Mouse (Mus musculus) macrophage (primary cell): ENCODE results near the gene Olfr490. TPM values are rescaled to one million over a fixed set of nuclear protein-coding genes. Genes with fewer than 3 reads are reported as not detected.

ENCODE experiments used
- H3K27ac ChIP-seq: fragments of 350-480 bp; formaldehyde crosslinking; 2 replicates; pipeline ENCODE4 v1.9.0; 2021
- H3K36me3 ChIP-seq: fragments of 350-480 bp; formaldehyde crosslinking; 2 replicates; pipeline ENCODE4 v1.9.0; 2021; ENCODE audit errors: inconsistent target
- H3K4me3 ChIP-seq: fragments of 350-480 bp; formaldehyde crosslinking; 2 replicates; pipeline ENCODE4 v1.9.0; 2021; ENCODE audit errors: inconsistent target
- H3K79me2 ChIP-seq: fragments of 350-480 bp; formaldehyde crosslinking; 2 replicates; pipeline ENCODE4 v1.9.0; 2021; ENCODE audit errors: inconsistent target
- WGBS: methylation state at CpG from one replicate; pipeline ENCODE4 v1.1.7; 2026; ENCODE audit warnings: inconsistent platforms; ENCODE audit not compliant: missing documents; 5-methylcytosine and 5-hydroxymethylcytosine counted together
- polyA plus RNA-seq: library from polyadenylated mRNA; stranded (reverse); fragments of 250-400 nt; gene quantifications from 3 replicates; pipeline ENCODE4 v1.2.4, GENCODE M21; 2018; ENCODE audit warnings: inconsistent platforms
- total RNA-seq, 78 experiments: library from RNA; depleted of rRNA; stranded (reverse); fragments of 250-400 nt; gene quantifications; 1 replicate in 9 of 78; 2 replicates in 24 of 78; 3 replicates in 43 of 78; 4 replicates in 2 of 78; pipeline ENCODE4 v1.2.4; 2018; ENCODE audit warnings: inconsistent platforms in 56 of 78

Gene Olfr490
- not detected for total RNA-seq (2018; cell fraction: chromatin; rRNA removed)
- total RNA-seq (2018; cell fraction: cytosol; rRNA removed): not detected
- total RNA-seq (2018; cell fraction: nucleus; rRNA removed): not detected
- polyA plus RNA-seq: not detected in 3 replicates

DNA sequence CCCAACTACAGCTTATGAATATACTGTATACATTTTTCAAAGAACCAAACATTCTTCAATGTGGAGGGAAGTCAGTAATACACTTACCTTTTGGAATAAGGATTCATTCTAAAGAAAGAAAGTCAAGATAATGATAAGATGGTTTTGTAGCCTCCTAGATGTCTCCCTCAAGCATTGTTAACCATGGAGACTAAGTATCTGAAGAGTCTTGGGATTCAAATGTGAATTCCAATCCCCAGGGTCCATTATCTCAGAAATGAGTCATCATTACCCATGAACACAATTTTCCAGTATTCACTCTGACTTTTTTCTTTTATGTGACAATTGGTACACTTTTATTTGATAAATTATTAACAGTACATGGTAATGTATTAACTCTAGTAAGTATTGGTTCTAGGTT is at the start of gene Olfr490:
Gene Olfr490, minus strand, starts transcription at position 101 of the 400 bp plus-strand sequence.
- no peaks in the 10 kb centered on the region for H3K36me3 ChIP-seq
- no peaks in the 10 kb centered on the region for H3K79me2 ChIP-seq
- no peak within 1 kb of the TSS for H3K4me3 ChIP-seq
- H3K27ac ChIP-seq: no peak within 1 kb of the TSS

DNA sequence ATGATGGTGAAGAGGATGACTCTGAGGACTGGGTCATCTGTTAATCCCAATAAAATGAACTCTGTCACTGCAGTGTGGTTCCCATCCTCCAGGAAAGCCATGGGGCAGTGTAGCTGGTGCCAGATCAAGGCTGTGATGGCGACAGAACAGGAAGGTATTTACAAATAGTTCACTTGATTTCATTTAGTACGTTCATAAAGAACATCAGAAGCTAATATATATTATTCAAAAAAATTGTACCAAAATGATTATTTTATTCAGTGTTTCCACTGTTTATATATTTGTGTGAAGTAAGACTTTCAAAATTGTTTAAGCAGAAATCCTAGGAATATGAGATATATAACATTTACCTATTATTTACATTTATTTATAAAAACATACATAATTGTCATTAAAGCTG is 34.8 kb upstream of the Olfr490 start, which contains the start of gene Olfr492:
Gene Olfr492, minus strand, starts transcription at position 101 of the 400 bp plus-strand sequence.
- Histone ChIP-seq H3K4me3 (no peak within 1 kb of the TSS), H3K27ac (no peak within 1 kb of the TSS), H3K36me3 (no peaks in the 10 kb centered on the region), H3K79me2 (no peaks in the 10 kb centered on the region)
- WGBS: 73% methylated on average over 2 of the region's 2 CpGs

- Histone ChIP-seq H3K79me2 (no peaks in the 10 kb centered on the region), H3K27ac (no peak within 1 kb of the TSS), H3K4me3 (no peak within 1 kb of the TSS), H3K36me3 (no peaks in the 10 kb centered on the region)
- WGBS: 63% methylated on average over 1 of the region's 1 CpGs
These were observed 24.4 kb upstream of the Olfr490 start, which contains the start of gene Olfr491 for GRCm38 (mm10) chr7:108313151-108313550. Gene Olfr491, plus strand, starts transcription at chr7:108313451.

DNA sequence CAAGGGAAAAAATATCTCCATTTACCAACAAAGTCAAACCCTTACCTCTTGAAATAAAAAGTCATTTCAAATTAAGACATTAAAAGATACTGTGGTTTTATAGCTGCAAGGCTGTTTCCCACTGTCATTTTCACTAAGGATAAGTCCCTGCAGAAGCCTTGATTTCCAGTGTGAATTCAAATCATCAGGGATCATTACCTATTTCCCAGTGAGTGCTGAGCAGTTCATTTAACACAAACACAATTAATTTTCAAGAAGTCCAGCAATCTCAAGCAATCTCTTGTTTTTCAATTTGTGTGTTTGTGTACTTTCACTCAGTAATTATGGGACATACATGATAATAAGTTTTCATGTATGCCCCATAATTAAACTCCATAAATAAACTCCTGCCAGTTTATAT is 30.5 kb downstream of the Olfr490 start, which contains the start of gene Olfr488:
Gene Olfr488, minus strand, starts transcription at position 101 of the 400 bp plus-strand sequence.
- H3K27ac ChIP-seq: no peak within 1 kb of the TSS
- no peaks in the 10 kb centered on the region for H3K79me2 ChIP-seq
- H3K36me3 ChIP-seq: no peaks in the 10 kb centered on the region
- no peak within 1 kb of the TSS for H3K4me3 ChIP-seq

Other genes starting within 250 kb of the Olfr490 start
- gene Olfr479, start 238.2 kb downstream of the Olfr490 start, polyA plus RNA-seq: not detected in 3 replicates
- not detected in 3 replicates for gene Olfr480, start 221.6 kb downstream of the Olfr490 start, polyA plus RNA-seq
- gene Olfr481, start 209.1 kb downstream of the Olfr490 start, polyA plus RNA-seq: not detected in 3 replicates
- gene Olfr482, start 191.3 kb downstream of the Olfr490 start, polyA plus RNA-seq: 0.11 TPM in 1 of 3 replicates, not detected in the others
- not detected in 3 replicates for gene Olfr483, start 188.1 kb downstream of the Olfr490 start, polyA plus RNA-seq
- gene Olfr484, start 161.5 kb downstream of the Olfr490 start, polyA plus RNA-seq: not detected in 3 replicates
- not detected in 3 replicates for gene Olfr485, start 129.1 kb downstream of the Olfr490 start, polyA plus RNA-seq
- gene Olfr486, start 116.2 kb downstream of the Olfr490 start, polyA plus RNA-seq: not detected in 3 replicates
- gene Olfr487, start 74.3 kb downstream of the Olfr490 start, polyA plus RNA-seq: not detected in 3 replicates
- gene Olfr488, start 30.6 kb downstream of the Olfr490 start, polyA plus RNA-seq: not detected in 3 replicates
- gene Olfr491, start 24.5 kb upstream of the Olfr490 start, polyA plus RNA-seq: not detected in 3 replicates
- gene Olfr492, start 34.7 kb upstream of the Olfr490 start, polyA plus RNA-seq: not detected in 3 replicates
- not detected in 3 replicates for gene Olfr493, start 58.0 kb upstream of the Olfr490 start, polyA plus RNA-seq
- not detected in 3 replicates for gene Olfr494, start 76.4 kb upstream of the Olfr490 start, polyA plus RNA-seq
- not detected in 3 replicates for gene Olfr495, start 104.2 kb upstream of the Olfr490 start, polyA plus RNA-seq
- not detected in 3 replicates for gene Olfr497, start 131.5 kb upstream of the Olfr490 start, polyA plus RNA-seq
- not detected in 3 replicates for gene Olfr498, start 176.4 kb upstream of the Olfr490 start, polyA plus RNA-seq
- gene Olfr502, start 236.1 kb upstream of the Olfr490 start, polyA plus RNA-seq: not detected in 3 replicates